Mouse (Mus musculus): ENCODE measurements at regions not wholly inside any gene's neighbourhood (a gene's known extent, or its start where the extent isn't known, plus 50 kb on each side); places are given as distances from the start of the nearest gene placed in this dataset.

- TF ChIP-seq CTCF (IDR thresholded peaks at IDR 0.05; ENCODE audit: low read depth, low read length) (no peak), POLR2A (IDR thresholded peaks at IDR 0.05; ENCODE audit: extremely low read depth, insufficient read depth, low read length) (no peak)
Measured at GRCm38 (mm10) chr2:128537425-128537824, 53.6 kb upstream of the Spdye4c start.
